Mouse (Mus musculus) hindbrain, embryonic 16.5 days (tissue): ENCODE measurements around the gene B4galt4. TPM values are rescaled to one million over a fixed set of nuclear protein-coding genes. Genes with fewer than 3 reads are reported as not detected.
A peak's percentile ranks its signal among the peaks of the same experiment; 100 is the strongest.

Experiments used
- ATAC-seq: fragments of 200-750 bp; cut with Nextera tagmentation; 2 replicates; pipeline ENCODE4 v1.8.0; 2017; ENCODE audit warnings: moderate TSS enrichment, moderate library complexity
- H3K27ac ChIP-seq: fragments of 300-500 bp; sonication (generic); 2 replicates; pipeline ENCODE4 v1.5.1; 2014; ENCODE audit warnings: low read depth, mild to moderate bottlenecking, control low read depth, low read length, moderate library complexity
- H3K27me3 ChIP-seq: fragments of 300-500 bp; sonication (generic); replicated peaks from 2 replicates; pipeline ENCODE4 v1.6.1; 2014; ENCODE audit warnings: low read length; ENCODE audit not compliant: control insufficient read depth, insufficient read depth
- H3K36me3 ChIP-seq: fragments of 300-500 bp; sonication (generic); 2 replicates; pipeline ENCODE4 v1.6.1; 2014; ENCODE audit warnings: mild to moderate bottlenecking, low read length, moderate library complexity, mixed read lengths; ENCODE audit not compliant: control insufficient read depth, insufficient read depth
- H3K4me1 ChIP-seq: fragments of 300-500 bp; sonication (generic); 2 replicates; pipeline ENCODE4 v1.6.1; 2014; ENCODE audit warnings: low read depth, low read length; ENCODE audit not compliant: control insufficient read depth, insufficient read depth
- H3K4me2 ChIP-seq: fragments of 300-500 bp; sonication (generic); 2 replicates; pipeline ENCODE4 v1.6.1; 2014; ENCODE audit warnings: mild to moderate bottlenecking, low read length, control low read depth, moderate library complexity
- H3K4me3 ChIP-seq: fragments of 300-500 bp; sonication (generic); 2 replicates; pipeline ENCODE4 v1.5.1; 2014; ENCODE audit warnings: mild to moderate bottlenecking, low read length, control low read depth, moderate library complexity
- H3K9ac ChIP-seq: fragments of 300-500 bp; sonication (generic); 2 replicates; pipeline ENCODE4 v1.6.1; 2014; ENCODE audit warnings: low read depth, mild to moderate bottlenecking, control low read depth, low read length, moderate library complexity
- H3K9me3 ChIP-seq: fragments of 300-500 bp; sonication (generic); 2 replicates; pipeline ENCODE4 v1.6.1; 2014; ENCODE audit warnings: mild to moderate bottlenecking, low read length, moderate library complexity; ENCODE audit not compliant: control insufficient read depth
- WGBS: fragments of 180-500 bp; shearing (Covaris S2); extraction: QIAGEN DNeasy Blood & Tissue Kit; methylation state at CpG from one replicate; pipeline ENCODE4 v1.1.7; 2014; 5-methylcytosine and 5-hydroxymethylcytosine counted together
- polyA plus RNA-seq: library from polyadenylated mRNA; unstranded; fragments of >200 nt; fragmentation: Nextera tagmentation; extraction: Ambion mirVana; gene quantifications from 2 replicates; pipeline ENCODE4 v1.2.1, GENCODE M21; 2015

Gene B4galt4
- polyA plus RNA-seq, 1 experiment from 2014 or later: 40.3 TPM

DNA sequence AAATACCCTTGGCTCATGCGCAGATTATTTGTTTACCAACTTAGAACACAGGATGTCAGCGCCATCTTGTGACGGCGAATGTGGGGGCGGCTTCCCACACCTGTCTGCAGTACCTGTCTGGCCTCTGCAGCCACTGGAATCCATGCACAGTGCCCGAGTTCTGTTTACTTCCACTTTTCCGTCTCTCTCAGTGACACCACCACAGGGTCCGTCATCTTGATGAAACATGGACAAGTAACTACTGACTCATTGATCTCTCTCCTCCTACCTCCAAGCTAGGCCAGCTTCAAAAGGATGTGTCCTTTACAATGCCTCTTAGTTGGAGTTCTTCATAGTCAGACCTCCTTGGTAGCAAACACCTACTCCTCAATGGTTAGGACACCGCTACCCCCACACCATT is 20.7 kb upstream of the B4galt4 start:
- Histone ChIP-seq H3K4me2 (no peak overlapping the region), H3K4me3 (no peak overlapping the region), H3K9me3 (no peaks in the 10 kb centered on the region), H3K9ac (no peak overlapping the region), H3K27ac (no peak overlapping the region), H3K36me3 (no peaks in the 10 kb centered on the region), H3K27me3 (no peaks in the 10 kb centered on the region), H3K4me1 (no peaks in the 10 kb centered on the region)
- no peak for ATAC-seq
- 96% methylated on average over 8 of the region's 9 CpGs for WGBS

DNA sequence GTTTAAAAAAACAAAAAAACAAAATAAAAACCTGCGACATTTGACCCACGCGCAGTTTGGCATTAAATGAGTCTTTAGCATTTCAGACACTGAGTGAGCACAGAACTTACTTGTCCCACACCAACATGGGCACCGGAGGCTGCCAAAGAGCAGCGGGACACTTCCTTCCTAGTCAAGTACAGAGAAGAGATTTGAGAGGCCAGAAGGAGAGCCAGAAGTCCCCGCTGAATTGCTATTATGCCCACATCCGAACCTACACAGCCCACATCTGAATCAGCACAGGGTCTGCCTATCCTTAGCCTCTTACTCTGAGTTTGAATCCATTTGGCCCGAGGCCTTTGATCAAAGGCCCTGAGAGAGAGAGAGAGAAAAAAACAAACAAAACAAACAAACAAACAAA is 17.8 kb upstream of the B4galt4 start:
- 76% methylated on average over 8 of the region's 8 CpGs for WGBS
- Histone ChIP-seq H3K27ac (peak overlapping the region; percentile 44), H3K9ac (no peak overlapping the region), H3K4me3 (no peak overlapping the region), H3K9me3 (no peaks in the 10 kb centered on the region), H3K36me3 (no peaks in the 10 kb centered on the region), H3K4me2 (no peak overlapping the region), H3K27me3 (no peaks in the 10 kb centered on the region; the same call in 1 of the 2 replicates), H3K4me1 (no peaks in the 10 kb centered on the region)
- ATAC-seq: peak; percentile 81

DNA sequence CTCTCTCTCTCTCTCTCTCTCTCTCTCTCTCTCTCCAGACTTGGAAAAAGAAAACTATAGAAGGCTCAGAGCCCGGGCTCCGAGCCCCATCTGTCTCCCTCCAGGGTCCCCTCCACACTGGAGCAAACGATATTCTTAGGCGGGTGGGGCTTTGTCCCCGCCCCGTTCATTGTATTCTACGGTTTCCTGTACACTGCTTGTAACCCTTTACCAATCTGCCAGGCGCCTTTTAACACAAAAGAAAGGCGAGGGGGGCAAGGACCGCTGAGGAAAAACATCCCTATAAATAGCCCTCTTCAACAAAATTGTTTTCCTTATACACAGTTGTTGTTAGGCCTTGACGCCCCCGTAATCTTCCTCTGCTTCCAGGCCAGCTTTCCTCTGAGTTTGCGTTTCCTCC is 17.1 kb upstream of the B4galt4 start:
- Histone ChIP-seq H3K4me3 (no peak overlapping the region), H3K4me1 (no peaks in the 10 kb centered on the region), H3K36me3 (no peaks in the 10 kb centered on the region), H3K4me2 (no peak overlapping the region), H3K9ac (no peak overlapping the region), H3K27me3 (no peaks in the 10 kb centered on the region; the same call in 1 of the 2 replicates), H3K27ac (peak overlapping the region; percentile 44; the same call in 1 of the 2 replicates), H3K9me3 (no peaks in the 10 kb centered on the region)
- no peak for ATAC-seq
- WGBS: 55% methylated on average over 13 of the region's 13 CpGs

DNA sequence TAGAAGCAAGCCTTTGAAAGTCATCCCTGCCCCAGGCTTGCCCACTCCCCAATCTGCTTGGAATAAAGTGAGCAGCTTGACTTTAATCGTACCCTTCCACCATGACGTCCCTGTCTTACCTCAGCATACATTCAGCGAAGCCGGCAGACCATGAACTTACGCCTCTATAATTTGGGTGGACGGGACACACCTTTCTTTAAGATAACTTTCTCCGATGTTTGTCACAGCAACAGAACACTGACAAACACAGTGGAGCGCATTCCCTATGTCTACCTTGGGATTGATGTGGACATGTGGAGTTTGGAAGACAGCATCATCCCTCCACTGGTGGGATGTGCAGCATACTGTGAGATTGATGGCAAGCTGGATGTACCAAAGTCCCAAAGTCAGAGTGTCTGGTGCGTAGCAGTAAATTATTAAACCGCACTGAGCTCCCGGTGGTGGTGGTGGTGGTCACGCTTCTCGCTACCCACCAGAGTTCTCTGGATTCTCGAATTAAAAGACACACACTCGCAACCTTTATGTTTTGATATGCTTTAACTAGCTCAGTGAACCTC is 13.4 kb upstream of the B4galt4 start:
- no peak overlapping the region for H3K4me2 ChIP-seq
- H3K4me3 ChIP-seq: no peak overlapping the region
- no peak overlapping the region for H3K9ac ChIP-seq
- H3K27me3 ChIP-seq: no peaks in the 10 kb centered on the region; the same call in 1 of the 2 replicates
- no peaks in the 10 kb centered on the region for H3K4me1 ChIP-seq
- H3K9me3 ChIP-seq: no peaks in the 10 kb centered on the region
- WGBS: 89% methylated on average over 15 of the region's 15 CpGs
- H3K27ac ChIP-seq: no peak overlapping the region
- no peaks in the 10 kb centered on the region for H3K36me3 ChIP-seq
- ATAC-seq: no peak

DNA sequence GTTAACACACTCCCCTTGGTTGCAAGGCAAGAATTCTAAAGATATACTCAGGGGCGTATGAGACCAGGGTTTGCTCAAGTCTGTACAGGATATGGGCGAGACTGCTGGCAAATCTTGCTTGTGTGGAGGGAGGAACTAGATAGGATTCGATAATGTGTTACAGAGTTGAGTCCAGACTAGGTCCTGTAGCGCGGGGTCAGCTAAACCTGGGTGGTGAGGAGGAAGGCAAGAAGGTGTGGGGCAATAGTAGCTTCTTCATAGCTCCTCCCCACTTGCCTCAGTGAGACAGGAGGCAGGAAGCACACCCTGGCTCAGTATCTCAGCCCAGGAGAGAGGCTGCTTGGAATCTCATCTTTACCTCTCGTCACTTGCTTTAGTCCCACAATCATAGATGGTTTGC is 12.9 kb upstream of the B4galt4 start:
- H3K36me3 ChIP-seq: no peaks in the 10 kb centered on the region
- H3K4me1 ChIP-seq: no peaks in the 10 kb centered on the region
- WGBS: 86% methylated on average over 6 of the region's 6 CpGs
- no peak overlapping the region for H3K4me2 ChIP-seq
- H3K4me3 ChIP-seq: no peak overlapping the region
- H3K27ac ChIP-seq: no peak overlapping the region
- ATAC-seq: peak; percentile 37; the same call in 1 of the 2 replicates
- no peak overlapping the region for H3K9ac ChIP-seq
- H3K27me3 ChIP-seq: no peaks in the 10 kb centered on the region; the same call in 1 of the 2 replicates
- H3K9me3 ChIP-seq: no peaks in the 10 kb centered on the region

DNA sequence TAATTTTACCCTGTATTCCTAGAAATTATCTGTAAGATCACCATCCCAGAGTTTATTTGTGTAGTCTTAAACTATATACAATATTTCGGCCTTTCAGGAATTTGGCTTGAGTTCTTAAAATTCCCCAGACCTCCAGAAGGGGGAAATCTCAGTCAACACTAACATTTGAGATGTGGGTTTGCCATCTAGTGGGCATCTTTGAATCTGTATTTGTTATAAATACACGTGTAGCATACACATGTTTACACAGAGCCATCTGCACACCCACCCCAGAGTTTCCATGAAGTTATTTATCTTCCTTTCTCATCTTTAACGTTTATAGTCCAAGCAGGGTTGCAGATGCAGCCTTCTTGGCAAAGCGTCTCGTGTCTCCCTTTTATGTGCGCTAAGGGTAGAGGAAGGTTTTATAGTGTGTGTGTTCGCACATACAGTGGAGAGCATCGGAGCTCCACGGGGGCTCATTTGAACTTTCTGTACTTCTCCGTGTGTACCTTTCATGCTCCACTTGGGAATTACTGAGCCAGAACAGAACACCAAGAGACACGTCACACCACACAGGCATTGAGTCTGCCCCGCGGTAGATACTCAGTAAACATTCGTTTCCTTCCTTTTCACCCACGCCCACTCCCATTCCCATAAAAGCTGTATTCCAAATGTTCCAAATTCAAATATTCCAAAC is 12.3 kb upstream of the B4galt4 start:
- peak; percentile 79 for ATAC-seq
- no peak overlapping the region; the same call in 1 of the 2 replicates for H3K9ac ChIP-seq
- no peaks in the 10 kb centered on the region for H3K4me1 ChIP-seq
- H3K27me3 ChIP-seq: no peaks in the 10 kb centered on the region; the same call in 1 of the 2 replicates
- no peak overlapping the region for H3K27ac ChIP-seq
- no peaks in the 10 kb centered on the region for H3K36me3 ChIP-seq
- H3K4me2 ChIP-seq: peak overlapping the region; percentile 3; the same call in 1 of the 2 replicates
- 62% methylated on average over 15 of the region's 15 CpGs for WGBS
- no peak overlapping the region for H3K4me3 ChIP-seq
- H3K9me3 ChIP-seq: no peaks in the 10 kb centered on the region

DNA sequence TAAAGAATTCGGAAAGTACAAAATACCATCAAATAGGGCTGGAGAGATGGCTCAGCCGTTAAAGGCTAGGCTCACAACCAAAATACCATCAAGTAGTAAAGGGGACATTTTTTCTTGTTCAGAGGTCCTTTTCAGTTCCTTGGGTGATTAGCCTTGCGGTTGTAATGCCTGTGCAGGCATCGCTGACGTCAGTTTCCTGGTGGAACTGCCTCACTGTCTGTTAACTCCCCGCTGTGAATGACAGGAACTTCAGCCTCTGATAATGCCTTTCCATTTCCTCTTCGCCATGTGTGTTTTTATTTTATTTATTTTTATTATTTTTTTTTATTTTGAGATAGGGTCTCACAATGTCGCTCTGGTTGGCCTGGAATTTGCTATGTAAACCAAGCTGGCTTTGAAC is 11.1 kb upstream of the B4galt4 start:
- no peaks in the 10 kb centered on the region; the same call in 1 of the 2 replicates for H3K27me3 ChIP-seq
- WGBS: 68% methylated on average over 8 of the region's 8 CpGs

DNA sequence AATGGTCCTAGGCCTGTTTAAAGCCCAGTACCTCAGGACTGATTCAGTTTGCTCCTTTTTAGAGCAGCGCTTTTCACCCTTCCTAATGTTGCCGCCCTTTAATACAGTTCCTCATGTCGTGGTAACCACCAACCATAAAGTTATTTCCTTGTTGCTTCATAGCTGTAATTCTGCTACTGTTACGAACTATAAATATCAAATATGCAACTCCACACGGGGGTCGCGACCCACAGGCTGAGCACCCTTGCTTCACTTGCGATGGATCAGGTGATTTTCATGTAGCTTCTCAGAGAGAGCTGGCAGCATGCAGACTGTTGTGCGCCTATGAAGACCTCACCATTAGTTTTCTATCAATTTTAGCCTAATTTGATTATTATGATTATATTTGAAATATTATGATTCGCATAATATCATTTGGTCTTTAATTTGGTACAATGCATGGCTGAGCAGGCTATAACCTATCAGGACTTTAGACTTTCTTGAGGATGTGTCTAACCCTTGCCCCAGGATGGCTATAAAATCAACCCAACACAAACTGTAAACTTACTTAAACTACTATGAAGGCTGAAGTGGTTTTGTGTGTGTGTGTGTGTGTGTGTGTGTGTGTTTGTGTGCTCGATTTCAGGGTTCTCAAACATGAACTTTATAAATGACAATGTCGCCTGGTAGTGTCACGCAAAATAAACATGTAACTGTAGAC is 710 bp upstream of the B4galt4 start:
- WGBS: 84% methylated on average over 13 of the region's 13 CpGs
- Histone ChIP-seq H3K4me1 (0 out of 2 replicates have a peak, but pooled peaks cover 4% of the 10 kb centered on the region), H3K27ac (no peak overlapping the region; the same call in 1 of the 2 replicates), H3K36me3 (no peaks in the 10 kb centered on the region), H3K27me3 (no peaks in the 10 kb centered on the region), H3K9me3 (no peaks in the 10 kb centered on the region), H3K4me3 (peak overlapping the region; percentile 82), H3K9ac (peak overlapping the region; percentile 97), H3K4me2 (peak overlapping the region; percentile 93)
- ATAC-seq: no peak

More for the DNA sequence above, 11.1 kb upstream of the B4galt4 start:
- H3K4me1 ChIP-seq: no peaks in the 10 kb centered on the region
- no peak overlapping the region for H3K4me3 ChIP-seq
- H3K27ac ChIP-seq: no peak overlapping the region
- no peak for ATAC-seq
- no peak overlapping the region for H3K4me2 ChIP-seq
- H3K36me3 ChIP-seq: no peaks in the 10 kb centered on the region
- no peaks in the 10 kb centered on the region for H3K9me3 ChIP-seq
- H3K9ac ChIP-seq: no peak overlapping the region

DNA sequence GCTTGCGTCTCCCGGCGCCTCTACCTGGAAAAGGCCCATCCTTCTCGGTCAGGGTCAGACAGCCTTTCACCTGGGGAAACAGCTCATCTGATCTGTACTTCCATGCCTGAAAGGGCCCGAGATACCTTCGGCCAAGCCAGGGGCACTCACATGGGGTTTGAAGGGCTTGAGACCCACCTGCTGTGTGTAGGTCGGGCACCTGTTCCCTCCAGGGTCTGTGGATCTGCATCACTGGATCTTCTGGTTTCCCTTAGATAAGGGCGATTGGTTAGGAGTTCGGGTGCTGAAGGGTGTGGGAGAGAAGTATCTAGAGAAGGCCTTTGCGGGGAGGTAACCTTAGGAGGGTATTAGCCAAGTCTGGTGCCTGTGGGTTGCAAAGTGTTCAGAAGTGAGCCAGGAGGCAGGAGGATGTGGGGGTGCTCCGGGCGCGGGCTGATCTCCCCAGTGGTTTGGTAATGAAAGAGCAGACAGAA is 631 bp downstream of the B4galt4 start:
- no peaks in the 10 kb centered on the region for H3K9me3 ChIP-seq
- peak; percentile 63 for ATAC-seq
- no peaks in the 10 kb centered on the region for H3K36me3 ChIP-seq
- H3K27ac ChIP-seq: peak overlapping the region; percentile 86
- peak overlapping the region; percentile 97 for H3K9ac ChIP-seq
- peak overlapping the region; percentile 93 for H3K4me2 ChIP-seq
- no peaks in the 10 kb centered on the region for H3K27me3 ChIP-seq
- WGBS: 0% methylated on average over 13 of the region's 13 CpGs
- H3K4me1 ChIP-seq: 0 out of 2 replicates have a peak, but pooled peaks cover 4% of the 10 kb centered on the region
- H3K4me3 ChIP-seq: peak overlapping the region; percentile 82
